Mouse (Mus musculus): ENCODE data around the gene Macrod1. TPM values are rescaled to one million over a fixed set of nuclear protein-coding genes. Genes with fewer than 3 reads are reported as not detected.

Gene Macrod1
- total RNA-seq, 2 experiments from 2014 or later: 6.3 to 7.8 TPM

DNA sequence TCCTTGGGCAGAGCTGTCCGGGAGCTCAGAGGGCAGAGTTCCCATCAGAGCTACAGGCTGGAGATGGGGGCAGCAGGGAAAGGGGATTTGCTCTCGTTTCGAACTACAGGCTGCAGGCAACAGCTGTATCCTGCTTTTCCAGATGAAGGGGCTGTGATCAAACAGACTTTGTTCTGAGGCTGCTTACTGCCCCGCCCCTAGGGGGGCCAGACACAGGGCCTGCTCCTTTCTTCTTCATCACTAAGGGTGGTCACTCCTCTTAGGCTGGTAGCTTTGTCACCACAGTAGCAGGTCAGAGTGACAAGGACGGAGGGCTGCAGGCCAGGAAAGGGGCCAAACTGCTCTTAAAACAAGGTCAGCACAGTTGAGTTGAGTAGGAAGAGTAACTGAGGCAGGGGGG is 53.5 kb downstream of the Macrod1 start:
- no peak for ATAC-seq (replicated peaks; ENCODE audit: poor library complexity, severe bottlenecking)

DNA sequence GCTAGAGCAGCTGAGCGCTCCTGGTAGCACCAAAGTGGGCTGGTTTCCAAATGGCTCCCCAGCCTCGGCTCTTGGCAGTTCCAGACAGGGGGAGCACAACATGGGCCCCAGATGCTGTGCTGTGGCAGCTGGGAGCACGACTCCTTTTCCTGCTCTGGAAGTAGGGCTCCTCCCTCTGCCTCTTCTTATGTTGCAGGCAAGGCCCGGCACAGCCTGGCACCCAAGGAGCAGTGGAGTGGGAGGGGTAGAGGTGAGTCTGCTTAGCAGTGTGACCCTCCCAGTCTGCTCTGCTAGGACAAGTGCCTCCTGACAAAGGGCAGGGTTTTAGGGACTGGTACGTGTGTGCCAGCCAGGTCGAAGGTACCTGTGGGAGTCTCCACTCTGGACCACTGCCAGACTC is 54.3 kb downstream of the Macrod1 start:
- ATAC-seq (replicated peaks; ENCODE audit: poor library complexity, severe bottlenecking): no peak

DNA sequence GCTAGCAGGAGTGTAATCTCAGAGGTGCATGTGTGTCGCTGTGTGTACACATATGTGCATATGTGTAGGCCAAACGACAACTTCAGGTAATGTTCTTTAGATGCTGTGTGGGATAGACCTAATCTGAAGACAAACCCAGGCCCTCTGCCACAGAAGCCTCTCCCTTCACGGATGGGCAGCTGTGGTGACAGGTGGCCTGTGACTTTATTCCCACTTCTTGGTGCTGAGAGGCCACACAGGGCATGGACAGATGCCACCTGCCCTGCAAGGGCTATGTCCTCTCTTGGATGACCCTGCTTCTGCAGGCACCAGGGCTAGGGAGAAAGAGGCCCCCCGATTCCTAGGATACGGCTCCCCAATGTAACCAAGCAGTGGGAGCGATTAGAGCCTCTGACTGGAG is 54.7 kb downstream of the Macrod1 start:
- ATAC-seq (replicated peaks; ENCODE audit: poor library complexity, severe bottlenecking): no peak

DNA sequence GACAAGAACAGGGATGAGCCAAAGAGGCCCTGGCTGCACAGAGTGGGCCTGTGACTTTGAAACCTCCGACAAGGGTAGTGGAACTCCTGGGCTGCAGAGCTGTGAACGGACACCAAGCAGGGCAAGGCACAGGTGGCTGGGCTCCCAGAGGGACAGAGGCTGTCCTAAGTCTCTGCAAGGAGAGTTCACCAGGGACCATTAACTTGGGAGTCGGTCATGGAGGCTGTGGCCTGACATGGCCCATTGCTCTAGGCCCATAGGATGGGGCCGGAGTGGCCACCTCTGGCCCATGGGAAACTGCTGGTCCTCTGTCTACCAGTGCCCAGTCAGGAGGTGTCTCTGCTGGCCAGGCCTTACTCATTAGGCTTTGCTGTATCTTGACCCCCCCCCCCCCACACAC is 55.1 kb downstream of the Macrod1 start:
- no peak for ATAC-seq (replicated peaks; ENCODE audit: poor library complexity, severe bottlenecking)

DNA sequence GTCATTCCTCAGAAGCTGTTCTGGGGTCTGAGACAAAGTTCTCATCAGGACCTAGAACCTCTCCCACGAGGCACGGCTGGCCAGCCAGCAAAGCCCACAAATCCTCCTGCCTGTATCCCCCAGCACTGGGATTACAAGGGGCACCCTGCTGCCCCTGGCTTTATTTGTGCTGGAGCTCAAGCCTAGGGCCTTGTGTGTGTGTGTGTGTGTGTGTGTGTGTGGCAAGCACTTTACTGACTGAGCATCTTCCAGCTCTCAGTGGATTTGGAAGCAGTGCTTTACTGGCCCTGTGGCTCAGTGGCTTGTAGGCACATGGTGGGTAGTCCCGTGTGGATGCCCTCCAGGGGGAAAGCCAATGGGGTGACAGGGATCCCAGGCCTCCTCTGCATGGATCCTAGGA is 56.0 kb downstream of the Macrod1 start:
- ATAC-seq (replicated peaks; ENCODE audit: poor library complexity, severe bottlenecking): no peak

DNA sequence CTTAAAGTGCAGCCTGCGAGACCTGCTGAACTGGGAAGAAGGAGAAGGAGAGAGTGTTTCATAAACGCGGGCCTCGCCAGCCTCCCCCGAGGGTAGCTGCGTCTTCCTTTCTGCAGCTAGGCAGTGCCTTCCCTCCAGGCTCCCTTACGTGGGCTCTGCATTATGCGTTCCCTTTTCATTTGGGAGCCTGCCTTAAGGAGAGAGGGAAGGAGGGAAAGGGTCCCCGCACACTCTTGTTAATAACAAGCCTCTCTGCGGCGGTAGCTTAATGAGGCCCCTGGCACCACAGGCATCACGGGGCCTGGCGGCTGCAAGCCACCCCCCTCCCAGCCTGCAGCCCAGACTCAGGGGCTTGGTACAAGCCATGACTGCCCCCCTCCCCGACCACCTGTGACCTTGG is 57.0 kb downstream of the Macrod1 start:
- ATAC-seq (replicated peaks; ENCODE audit: poor library complexity, severe bottlenecking): no peak

DNA sequence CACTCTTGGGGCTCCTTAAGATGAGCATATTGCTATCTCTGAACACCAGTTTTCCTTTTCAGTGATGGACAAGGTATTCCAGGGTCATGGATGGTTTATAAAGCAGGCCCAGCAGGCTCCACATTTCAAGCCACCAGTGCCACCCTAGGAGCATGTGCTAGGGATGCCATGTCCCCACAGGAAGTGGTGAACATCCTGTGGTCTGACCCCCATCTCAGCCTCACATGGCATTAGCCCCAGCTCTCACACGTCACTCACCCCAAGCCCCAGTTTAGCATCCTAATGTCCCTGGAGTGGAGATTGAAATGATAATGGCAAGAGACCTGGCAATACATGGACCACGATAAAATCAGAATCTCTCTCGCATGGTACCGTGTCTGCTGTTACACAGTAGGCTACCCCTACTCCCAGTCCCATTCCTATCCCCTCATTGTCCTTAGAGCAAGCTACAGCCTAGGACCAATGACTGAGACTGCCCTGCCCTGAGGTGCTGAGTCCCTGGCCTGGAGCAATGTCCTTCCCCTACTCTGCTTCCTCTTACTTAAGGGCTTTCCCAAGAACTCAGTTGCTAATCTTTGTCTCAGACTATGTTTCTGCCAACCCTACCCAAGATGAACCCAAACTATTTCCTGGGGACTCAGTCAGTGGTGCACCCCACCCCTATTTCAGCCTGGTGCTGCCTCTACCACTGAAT is 59.6 kb downstream of the Macrod1 start:
- ATAC-seq (replicated peaks; ENCODE audit: poor library complexity, severe bottlenecking): peak; percentile 61

DNA sequence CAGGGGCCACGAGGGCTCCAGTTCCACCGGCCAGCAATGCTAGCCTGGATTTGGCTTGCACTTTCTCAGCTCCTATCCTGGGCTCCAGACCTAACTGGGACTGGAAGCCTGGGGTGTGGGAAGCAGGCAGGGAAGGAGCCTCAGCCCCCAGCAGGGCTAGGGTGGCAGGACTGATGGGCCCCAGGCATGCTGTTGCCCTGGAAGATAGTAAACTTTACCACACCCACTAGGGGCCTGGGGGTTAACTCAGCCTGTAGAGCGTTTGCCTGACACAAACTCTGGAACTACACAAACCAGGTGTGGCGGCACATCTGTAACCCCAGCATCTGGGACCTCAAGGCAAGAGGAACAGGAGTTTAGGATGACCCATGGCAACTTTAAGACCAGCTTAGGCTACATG is 60.5 kb downstream of the Macrod1 start:
- ATAC-seq (replicated peaks; ENCODE audit: poor library complexity, severe bottlenecking): no peak

DNA sequence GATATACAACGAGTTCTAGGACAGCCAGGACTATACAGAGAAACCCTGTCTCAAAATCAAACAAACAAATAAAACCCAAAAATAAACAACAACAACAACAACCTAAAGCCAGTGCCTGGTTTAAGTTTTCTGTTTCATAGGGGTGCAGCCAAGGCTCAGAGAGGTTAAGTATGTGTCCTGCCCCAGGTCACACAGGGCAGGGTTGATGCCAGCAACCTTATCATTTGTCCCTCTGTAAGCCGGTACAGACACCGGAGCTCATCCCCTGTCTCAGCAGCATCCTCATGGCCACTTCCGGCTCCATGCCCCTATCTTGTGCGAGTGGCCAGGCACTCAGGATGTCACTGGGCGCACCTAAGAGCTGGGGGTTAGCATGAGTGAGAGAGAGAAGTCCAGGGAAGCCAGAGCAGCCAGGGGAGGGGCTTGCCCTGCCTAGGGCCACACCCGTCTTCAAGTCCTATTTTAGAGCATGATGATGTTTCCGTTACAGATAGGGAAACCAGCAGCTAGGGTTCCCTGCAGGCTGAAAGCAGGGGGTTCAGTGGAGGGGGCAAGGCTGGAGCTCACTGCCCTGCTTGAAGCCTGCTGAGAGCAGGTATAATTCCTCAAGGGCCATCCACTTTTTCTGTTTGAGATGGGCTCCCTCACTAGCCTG is 61.2 kb downstream of the Macrod1 start:
- ATAC-seq (replicated peaks; ENCODE audit: poor library complexity, severe bottlenecking): peak; percentile 33

DNA sequence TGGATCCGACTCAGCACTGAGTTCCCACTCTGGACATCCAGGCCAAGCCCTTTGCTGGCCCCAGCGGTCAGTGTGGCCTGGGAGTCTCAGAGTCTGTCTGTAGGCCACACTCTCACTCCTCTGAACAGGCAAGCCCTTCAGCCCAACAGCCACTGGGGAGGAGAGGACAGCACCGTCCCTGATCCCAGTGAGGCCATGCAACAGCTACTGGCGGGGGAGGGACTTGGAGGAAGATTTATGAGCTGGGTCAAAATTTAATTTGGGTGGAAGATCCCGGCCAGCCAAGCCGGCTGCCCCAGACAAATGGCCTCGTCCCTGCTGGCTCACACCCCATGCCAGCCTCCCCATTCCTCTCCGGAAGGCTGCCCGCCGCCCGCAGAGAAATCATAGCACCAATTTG is 64.6 kb downstream of the Macrod1 start:
- no peak for ATAC-seq (replicated peaks; ENCODE audit: poor library complexity, severe bottlenecking)

DNA sequence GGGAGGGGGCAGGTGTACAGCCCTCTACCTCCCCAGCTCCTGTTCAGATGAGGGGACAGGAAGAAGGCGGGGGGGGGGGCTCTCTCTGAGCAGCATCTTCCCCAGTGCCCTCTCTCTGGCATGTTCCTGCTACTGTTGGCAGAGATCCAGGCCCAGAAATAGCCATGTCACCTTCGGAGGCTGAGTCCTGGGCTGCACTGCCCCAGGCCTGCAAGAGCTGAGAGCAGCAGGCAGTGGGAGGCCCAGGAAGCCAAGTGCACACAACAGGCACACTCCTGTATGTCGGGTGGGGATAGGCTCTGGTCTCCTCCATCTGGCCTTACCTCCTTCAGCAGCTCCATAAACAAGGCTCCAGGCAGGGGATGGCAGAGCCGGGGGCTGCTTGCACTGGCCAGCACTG is 65.7 kb downstream of the Macrod1 start:
- peak; percentile 24; the same call in 1 of the 2 replicates for ATAC-seq (replicated peaks; ENCODE audit: poor library complexity, severe bottlenecking)

DNA sequence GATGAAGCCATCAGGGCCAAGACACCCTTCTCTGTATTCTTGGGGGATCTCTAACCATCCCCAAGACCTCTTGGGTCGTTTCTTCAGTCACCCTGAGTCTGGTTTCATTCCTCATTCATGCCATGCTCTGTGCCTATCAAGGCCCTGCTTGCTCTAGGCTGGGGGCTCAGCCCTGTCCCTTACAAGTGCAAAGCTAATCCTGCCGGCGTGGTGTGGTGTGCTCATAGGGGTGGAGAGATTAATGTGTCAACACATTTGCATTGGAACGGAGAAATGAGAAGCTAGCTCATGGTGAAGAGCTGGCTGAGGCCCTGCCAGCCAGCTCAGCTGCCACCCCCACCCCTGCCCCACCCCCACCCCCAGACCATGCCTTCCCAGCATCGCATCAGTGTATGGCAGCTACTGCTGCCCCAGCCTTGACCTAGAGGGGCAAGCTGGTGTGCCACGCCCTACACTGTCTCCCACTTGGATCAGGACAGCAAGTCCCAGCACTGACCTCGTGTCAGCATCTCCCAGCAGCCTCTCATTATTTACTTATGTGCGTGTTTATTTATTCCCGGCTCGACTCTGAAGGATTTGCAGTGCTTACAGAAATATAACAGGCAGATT is 66.2 kb downstream of the Macrod1 start:
- no peak for ATAC-seq (replicated peaks; ENCODE audit: poor library complexity, severe bottlenecking)

DNA sequence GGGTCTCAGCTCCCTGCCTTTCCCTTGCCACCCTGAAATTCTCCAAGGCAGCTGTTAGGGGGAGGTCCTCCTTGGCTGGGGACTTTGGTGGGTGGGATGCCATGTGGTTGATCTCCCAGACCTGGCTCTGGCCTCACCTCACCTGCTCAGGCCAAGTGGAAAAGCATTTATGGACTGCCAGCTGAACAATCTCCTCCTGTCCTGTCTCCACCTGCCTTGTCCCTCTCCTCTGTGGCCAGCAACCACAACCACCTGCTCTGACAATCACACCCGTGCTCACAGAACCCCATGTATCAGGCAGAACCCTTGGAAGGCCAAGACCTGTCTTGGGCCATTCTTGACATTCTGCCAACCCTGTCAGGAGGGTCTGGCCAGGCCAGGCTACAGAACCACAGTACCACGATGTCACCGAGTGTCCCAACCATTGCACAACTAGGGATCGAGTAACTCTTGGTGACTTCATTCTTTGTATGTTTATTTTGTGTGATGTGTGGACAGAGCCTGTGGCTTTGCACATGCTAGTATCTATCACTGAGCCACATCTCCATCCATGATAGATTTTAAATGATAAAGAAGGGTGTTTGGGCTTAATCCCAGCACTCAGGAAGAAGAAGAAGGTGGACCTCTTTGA is 69.0 kb downstream of the Macrod1 start:
- peak; percentile 43 for ATAC-seq (replicated peaks; ENCODE audit: poor library complexity, severe bottlenecking)

DNA sequence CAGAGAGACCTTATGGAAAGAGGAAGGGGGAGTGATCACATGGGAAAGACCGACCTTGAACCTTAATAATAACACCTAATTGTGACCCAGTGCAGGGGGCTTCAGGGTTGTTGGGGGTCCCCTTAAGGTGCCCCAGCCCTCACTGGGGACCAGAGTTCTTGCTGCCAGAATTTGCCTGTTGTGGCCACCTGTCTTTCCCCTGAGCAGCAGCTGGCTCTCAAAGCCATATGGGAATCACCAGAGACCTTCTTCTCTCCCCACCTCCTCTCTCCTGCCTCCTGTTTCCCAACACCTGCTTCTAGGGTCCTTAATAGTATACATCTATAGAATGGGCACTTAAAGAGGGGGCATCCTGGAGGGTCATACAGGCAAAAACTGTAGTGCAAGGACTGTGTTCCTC is 69.6 kb downstream of the Macrod1 start:
- ATAC-seq (replicated peaks; ENCODE audit: poor library complexity, severe bottlenecking): no peak

DNA sequence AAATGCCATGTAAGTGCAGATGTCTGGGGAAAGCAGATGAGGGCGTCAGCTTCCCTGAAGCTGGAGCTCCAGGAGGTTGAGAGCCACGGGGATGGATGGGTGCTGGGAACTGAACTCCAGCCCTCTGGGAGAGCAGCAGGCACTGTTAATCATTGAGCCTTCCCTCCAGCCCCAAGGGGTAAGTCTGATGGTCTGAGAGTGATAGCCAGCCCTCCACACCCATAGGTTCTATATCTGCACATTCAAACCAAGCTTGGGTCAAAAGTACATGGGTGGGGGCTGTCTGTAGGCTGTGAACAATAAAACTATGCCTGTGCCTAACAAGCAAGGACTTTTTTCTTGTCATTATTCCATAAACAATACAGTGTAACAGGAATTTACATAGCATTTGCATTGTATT is 70.3 kb downstream of the Macrod1 start:
- ATAC-seq (replicated peaks; ENCODE audit: poor library complexity, severe bottlenecking): no peak

DNA sequence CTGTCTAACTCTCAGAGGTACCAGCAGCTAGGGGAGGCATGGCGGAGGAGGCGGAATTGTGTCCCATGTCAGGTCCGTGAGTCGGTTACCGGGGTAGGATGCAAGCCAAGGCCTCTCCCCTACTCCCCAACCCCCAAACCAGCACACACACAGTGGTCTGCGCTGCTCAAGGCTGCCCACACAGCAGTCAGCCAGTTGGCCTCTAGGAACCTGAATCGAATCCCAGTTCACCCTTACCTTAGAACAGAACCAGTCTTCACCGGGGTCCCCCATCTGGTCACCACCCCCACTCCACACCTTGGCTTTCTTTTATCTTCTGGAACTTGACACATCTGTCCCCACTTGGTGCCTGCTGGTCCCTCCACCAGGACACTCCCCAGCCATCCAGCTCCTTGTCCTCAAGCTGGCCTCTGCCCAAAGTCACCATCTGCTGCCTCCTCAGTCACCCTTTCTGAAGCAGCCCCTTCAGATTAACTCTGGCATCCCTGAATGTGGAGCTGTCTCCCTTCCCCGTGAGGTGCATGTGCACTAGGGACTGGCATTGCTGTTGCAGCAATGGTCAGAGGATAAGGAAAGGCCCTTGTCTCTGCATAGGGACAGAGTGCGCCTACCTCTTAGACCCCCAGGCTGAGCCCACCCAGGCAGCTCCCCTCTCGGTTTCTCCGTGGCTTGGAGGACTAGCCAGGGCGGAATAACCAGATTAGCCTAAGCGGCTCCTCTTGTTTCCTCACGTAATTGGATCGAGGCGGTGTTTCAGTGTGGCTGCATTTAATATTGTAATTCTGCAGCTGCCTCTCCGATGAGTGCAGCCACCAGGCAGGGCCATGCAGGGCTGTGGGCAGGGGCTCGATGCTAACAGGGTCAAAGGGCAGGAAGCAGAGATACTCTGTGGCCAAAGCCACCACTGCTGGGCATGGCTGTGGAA is 72.2 kb downstream of the Macrod1 start:
- no peak for ATAC-seq (replicated peaks; ENCODE audit: poor library complexity, severe bottlenecking)

DNA sequence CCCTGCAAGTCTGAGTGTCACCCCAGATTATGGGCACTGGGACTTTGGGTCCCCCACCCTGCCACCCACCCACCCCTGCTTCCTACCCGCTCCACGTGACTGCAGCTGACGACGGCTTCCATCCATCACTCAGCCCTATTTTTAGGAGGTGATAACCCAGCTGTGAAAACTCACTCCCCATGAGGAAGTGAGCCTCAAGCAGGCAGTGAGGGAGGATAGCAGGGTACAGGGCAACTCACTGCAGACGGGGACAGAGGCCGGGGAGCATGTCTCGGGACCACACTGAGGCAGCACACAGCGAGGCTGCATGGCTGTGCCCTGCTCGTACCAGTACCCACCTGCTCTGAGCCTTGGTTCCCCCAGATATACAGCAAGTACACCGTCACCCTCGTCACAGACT is 73.7 kb downstream of the Macrod1 start:
- ATAC-seq (replicated peaks; ENCODE audit: poor library complexity, severe bottlenecking): peak; percentile 54

DNA sequence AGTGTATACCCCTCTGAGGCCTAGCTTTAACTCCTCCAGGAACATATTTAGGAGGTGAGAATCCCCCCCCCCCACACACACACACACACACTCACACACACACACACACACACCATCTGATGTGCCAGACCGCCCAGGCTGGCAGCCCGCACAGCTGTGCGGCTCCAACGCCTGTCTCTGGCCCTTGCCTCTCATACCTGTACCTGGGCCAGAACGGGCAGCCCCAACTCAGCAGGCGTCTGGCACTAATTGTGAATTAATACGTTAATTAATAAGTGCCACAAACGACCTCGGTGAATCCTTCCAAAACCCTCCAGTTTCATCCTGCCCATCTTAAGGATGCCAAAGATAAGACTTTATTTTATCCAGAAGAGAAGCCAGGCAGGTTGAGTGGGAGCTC is 76.8 kb downstream of the Macrod1 start:
- no peak for ATAC-seq (replicated peaks; ENCODE audit: poor library complexity, severe bottlenecking)

DNA sequence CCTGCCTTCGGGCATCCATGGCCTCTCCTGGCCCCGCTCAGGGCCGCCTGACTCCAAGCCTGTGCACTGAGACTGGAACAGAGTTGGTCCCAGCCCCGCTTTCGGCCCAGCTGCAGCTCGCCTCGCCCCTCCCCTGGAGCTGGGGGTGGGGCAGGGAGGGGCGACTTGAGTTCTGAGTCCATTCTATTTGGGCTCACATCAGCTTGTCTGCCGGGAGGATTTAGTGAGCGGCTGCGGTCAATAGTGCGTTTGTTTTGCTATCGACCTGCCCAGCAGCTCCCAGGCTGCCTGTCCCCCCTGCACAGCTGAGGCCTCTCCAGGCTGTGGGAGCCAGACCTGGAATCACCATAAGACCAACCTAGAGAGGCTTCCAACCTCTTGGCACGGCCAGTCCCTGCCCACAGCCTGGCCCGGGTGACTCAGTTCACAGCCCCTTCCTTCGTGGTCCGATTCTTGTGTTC is 78.1 kb downstream of the Macrod1 start:
- ATAC-seq (replicated peaks; ENCODE audit: poor library complexity, severe bottlenecking): no peak

DNA sequence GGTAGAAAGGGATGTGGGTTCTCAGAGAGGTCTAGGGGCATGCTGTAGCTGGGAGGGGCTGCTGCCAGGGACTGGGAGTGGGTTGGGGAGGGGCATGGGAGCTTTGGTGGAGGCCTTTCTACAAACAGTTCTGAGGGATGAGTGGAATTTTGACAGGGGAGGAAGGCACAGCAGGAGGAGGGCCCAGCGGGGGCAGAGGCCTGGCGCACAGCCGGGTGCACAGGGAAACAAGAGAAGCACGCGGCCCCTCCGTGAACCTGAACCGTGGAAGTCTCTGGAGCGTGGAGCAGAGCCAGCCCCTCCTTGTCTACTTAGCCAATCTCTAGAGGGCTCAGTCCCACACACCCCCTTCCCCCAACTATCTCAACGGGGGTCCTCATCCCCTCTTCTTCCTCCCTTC is 78.9 kb downstream of the Macrod1 start:
- ATAC-seq (replicated peaks; ENCODE audit: poor library complexity, severe bottlenecking): no peak

Measured in granulocyte monocyte progenitor cell, adult 5-6 weeks (primary cell).